Mouse (Mus musculus) megakaryocyte, embryonic 14.5 days (primary cell): ENCODE data around the gene Gm49320.

Experiments used
- FLI1 ChIP-seq: IDR thresholded peaks from 2 replicates; pipeline ENCODE4 v1.6.1; 2012; ENCODE audit warnings: low read length, inconsistent platforms, mixed read lengths
- GATA1 ChIP-seq: IDR thresholded peaks from 3 replicates; pipeline ENCODE4 v1.6.1; 2012; ENCODE audit warnings: mixed read lengths, low read length, inconsistent platforms, borderline replicate concordance

DNA sequence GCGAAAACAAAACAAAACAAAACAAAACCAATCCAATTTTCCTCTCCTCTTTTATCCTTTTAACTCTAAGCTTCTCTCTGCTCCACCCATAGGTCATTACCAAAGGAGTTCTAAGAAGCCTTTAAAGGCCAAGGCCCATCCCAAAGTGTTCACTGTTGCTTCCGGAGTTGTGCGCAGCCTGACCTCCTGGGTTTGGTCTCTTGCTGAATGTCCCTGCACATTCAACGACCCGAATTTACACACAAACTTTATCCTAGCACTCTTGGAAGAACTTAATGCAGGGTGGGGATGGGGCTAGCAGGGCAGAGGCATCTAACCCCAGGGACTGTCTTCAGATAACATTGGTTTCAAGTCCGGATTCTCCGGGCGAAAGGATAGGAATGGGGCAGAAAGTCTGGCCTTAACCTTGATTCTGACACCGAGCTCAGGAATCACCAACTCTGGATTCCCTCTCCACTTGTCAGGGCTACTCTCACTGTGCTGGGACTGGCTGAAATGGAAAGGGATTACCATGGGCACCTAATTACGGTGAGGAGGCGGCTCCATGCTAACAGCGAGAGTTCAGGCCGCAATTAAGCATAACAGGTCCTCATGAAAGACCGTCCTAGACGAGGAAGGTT lies 741 bp upstream of the Gm49320 start:
- no peak for TF ChIP-seq GATA1
- no peak for TF ChIP-seq FLI1
